Mouse (Mus musculus): ENCODE results near the gene Pias4.

Gene Pias4

DNA sequence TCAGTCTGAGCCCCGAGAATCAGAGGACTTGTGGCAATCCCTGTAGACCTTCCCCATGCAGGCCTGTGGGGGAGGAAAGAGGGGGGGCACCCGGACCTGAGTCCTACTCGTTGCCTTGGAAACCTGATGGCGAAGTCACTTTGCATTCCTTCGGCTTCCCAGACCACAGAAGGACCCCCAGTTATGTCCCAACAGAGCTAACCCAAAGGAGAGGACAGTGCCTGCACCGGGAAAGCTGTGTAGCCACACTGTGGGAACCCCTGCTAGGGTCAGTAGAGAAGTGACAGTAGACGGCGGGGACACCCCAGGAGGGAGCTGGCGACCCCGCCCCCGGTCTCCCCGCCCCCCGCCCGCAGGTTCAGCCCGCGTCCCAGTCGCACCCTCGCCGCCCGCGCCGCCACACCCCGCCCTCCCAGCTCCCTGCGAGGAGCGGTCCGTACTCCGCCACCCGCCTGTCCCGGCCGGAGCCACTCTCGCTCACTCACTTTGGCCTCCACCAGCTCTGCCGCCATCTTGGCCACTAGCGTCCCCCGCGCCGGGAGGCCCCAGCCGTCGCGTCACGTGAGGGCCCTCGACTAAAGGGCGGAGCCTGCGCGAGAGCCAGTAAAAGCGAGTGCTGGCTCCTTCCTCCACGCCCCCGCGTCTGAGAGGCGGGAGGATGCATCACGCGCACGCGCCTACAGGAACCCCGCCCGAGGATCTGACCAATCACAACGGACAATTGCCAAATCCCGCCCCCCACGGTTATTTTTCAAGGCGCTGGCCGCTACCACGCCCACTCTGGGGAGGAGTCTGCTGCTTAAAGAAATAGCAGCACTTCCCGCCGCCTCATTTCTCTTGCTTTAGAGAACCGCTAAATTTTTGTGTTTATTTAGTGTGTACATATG lies at the start of gene Pias4:
TSS of gene Pias4 (minus strand) at position 724 of the 887 bp plus-strand sequence.
- DNase-seq = peak; percentile 100

DNA sequence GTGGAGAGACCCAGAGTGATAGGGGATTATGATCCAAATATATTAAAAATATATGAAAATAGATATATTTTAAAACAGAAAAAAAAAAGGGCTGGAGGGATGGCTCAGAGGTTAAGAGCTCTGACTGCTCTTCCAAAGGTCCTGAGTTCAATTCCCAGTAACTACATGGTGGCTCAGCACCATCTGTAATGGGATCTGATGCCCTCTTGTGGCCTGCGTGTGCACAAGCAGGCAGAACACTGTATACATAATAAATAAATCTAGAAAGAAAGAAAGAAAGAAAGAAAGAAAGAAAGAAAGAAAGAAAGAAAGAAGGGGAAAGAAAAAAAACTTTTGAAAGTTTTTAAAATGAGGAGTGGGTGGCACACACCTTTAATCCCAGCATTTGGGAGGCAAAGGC lies 49.5 kb upstream of the Pias4 start:
- peak; percentile 71 for DNase-seq

DNA sequence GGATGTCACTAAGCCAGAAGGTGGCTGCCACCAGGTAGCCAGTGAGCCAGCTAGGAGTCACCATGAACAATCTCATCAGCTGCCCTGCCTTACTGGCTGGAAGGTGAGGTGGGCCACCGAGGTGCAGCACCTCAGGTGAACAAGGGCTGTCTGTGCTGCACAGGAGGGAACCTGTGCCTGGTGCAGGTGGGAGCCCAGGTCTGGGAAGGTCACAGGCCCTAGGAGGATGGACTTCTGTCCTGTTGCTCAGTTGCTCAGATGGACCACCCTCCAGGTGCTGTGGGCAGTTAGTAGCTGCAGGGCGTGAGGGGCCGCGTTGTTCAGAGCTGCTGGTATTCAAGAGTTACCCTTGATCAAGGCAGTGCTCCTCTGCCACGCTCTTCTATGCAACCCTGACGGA lies 49.1 kb upstream of the Pias4 start:
- no peak for DNase-seq

DNA sequence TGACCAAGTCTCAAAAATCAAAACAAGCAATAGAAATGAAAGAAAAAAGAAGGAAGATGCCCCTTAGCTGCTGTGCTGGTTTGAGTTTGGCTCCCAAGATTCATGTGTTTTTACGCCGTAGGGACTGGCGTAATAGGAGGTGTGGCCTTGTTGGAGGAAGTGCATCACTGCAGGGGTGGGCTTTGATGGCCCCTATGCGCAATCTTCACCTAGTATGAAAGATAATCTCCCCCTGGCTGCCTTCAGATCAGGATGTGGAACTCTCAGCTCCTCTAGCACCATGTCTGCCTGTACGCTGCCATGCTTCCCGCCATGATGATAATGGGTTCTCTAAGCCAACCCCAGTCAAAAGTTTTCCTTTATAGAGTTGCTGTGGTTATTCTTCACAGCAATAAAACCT lies 48.5 kb upstream of the Pias4 start:
- no peak for DNase-seq

DNA sequence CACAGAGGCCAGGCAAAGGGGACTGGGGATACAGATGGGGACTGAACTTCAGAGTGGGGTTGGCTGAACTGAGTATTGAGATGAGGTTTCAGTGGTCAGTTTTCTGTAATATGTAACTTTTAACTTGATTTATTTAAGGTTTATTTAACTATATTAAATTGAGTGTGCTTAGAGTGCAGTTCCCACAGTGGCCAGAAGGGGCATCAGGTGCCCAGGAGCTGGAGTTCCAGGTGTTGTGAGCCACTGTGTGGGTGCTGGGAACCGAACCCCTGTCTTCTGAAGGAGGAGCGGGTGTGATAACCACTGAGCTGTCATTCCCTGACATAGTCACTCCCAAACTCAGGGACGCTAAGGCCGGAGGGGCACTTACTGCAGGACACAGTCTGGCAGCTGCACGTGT lies 42.4 kb upstream of the Pias4 start:
- DNase-seq = peak; percentile 47

DNA sequence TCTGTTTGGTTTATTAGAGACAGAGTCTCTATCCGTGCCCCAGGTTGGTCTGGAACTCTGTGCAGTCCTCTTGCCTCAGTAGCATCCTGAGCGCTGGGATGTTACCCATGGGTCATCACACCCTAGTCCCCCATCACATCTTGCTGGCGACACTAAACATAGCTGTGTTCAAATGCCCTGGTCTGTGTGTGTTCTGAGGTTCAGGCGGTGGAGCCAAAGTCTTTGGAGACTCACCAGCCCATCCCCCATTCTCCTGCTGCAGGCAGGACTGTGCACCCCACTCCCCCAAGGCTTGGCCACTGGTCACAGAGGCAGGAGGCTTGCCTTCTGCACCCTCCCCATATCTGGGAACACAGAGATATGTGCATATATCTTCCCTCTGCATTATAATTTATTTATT lies 36.4 kb upstream of the Pias4 start:
- no peak for DNase-seq

DNA sequence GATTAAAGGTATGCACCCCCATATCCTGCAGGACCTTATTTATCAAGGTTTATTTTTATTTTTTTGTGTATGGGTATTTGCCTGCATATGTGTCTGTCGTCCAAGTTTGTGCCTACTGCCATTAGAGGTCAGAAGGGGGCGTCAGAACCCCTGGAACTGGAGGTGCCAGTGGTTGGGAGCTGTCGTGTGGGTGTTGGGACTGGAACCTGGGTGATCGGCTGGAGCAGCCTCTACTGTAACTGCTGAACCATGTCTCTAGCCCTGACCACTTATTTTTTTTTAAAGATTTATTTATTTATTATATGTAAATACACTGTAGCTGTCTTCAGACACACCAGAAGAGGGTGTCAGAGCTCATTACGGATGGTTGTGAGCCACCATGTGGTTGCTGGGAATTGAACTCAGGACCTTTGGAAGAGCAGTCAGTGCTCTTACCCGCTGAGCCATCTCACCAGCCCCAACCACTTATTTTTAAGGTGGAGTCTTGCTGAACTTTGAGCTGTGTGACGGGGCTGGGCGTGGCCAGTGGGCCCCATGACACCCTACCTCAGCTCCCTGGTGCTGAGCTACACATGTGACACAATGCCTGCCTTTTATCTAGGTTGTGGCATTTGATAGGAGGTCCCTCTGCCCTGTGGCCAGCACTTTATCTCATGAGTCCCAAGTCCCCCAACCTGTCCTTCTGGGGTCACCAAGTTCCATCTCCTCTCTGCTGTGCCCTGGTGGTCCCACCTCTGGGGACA lies 35.4 kb upstream of the Pias4 start:
- no peak for DNase-seq

DNA sequence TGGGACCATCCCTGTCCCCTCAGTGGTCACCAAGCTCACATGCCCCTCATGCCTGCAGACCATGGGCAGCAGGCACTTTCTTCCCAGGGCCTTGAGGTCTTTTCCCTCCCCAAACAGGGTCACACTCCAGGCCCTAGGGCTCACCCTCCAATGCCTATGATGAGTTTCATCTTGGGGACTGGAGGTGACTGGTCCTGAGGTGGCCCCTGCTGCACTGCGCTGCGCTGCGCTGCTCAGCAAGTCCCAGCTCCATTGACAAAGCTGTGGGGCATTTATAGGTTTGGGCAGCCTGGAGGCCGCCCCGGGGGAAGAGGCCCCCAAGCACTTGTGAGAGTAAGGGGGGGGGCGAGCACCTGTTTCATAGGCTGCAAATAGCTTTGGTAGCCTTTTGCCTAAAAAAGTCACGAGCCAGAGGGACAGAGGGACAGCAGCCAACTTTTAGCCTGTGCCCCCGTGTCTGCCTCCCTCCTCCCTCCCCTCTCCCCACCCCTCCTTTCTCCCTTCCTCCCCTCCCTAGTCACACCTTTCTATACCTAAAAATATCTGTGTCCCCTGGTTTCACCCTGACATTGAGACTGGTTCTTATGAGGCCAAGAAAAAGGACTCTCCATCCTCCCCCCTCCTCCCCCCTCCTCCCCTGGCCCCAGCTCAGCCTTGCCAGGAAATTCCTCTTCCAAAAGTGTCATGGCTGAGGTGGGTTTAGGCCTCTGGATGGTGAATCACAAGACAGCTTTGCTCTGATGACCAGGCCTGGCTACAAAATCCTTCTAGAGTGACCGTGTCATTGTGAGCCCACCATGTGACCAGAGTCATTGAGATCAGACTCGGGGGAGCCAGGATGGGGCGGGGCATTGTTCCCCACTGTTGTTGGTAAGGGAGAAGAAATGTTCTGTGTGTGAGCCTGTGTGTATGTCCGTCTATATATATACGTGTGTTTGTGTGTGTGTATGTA lies 34.4 kb upstream of the Pias4 start, which contains the start of gene Nmrk2:
TSS of gene Nmrk2 (minus strand) at position 245 of the 952 bp plus-strand sequence.
- no peak for DNase-seq

DNA sequence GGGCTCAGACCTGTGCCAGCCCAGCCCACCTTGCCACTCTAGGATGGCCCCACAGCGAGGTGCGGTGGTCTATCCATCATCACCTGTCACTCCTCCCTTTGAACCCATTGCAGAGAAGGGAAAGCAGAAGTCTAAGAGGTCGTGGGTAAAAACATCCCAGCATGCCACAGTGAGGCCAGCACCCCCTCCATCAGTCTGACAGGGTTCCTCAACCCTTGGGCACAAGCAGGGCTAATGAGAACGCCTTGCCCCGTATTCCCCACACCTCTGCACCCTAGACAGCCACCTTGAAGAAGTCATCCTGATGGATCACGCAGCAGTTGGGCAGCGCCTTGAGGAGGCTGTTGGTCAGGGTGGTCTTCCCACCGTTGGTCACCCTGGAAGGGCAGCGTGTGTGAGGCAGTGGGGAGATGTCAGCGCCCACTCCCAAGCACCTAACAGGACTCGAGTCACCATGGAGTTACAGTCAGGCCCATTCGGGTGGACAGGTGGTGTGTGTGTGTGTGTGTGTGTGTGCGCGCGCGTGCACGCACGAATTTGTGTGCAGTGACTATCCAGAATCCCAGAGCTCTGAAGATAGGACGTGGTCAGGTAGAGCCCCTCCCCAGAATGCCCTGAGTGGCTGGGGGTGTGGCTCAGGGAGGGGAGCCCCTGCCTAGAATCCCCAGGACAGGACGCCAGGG lies 33.0 kb upstream of the Pias4 start:
- no peak for DNase-seq

DNA sequence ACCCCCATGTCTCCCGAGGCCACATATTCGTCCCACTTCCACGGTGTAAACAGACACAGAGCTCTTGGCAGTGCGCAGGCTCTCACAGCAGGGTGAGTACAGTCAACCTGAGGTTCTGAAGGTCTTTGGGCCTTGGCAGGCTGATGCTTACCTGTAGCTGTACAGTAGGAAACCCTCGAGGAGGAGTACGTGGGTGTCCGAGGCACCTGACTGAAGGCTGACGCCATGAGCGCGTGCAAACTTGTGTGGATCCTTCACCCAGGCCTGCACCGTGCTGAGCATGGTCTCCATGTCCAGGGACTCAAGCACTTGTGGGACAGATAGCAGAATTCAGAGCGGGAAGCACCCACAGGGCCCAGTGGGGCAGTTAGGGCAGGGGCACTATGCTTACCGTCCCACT lies 32.4 kb upstream of the Pias4 start:
- no peak for DNase-seq

DNA sequence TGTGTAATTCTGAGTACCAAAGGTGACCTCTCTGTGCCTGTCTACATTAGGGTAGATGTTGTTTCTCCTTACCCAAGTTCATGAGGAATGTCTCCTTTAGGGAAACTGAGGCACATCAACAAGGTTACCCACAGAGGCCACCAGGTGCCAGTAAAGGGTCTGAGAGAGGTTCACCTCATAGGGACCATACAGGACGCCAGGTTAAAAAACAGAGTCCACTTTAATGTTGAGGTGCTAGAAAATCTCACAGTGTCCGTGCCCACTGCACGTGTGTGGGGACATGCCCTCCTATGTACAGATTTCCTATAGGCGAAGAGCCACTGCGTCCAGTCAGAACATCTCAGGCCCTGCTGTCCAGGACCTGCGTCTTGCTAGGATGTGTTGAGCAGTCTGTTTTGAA lies 31.3 kb upstream of the Pias4 start:
- no peak for DNase-seq

DNA sequence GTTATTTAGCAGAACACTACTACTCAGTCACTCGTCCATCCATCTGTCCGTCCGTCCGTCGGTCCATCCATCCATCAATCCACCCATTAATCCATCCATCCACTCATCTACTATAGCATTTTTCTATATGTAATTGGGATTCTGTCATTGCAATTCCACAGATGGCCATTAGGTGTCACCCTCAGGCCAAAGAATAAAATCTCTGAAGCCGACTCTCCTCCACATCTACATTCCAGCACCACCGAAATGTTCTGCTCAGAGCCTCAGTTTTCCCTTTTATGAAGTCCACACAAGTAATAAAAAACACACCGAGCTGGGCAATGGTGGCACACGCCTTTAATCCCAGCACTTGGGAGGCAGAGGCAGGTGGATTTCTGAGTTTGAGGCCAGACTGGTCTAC lies 30.5 kb upstream of the Pias4 start:
- DNase-seq = peak; percentile 76

DNA sequence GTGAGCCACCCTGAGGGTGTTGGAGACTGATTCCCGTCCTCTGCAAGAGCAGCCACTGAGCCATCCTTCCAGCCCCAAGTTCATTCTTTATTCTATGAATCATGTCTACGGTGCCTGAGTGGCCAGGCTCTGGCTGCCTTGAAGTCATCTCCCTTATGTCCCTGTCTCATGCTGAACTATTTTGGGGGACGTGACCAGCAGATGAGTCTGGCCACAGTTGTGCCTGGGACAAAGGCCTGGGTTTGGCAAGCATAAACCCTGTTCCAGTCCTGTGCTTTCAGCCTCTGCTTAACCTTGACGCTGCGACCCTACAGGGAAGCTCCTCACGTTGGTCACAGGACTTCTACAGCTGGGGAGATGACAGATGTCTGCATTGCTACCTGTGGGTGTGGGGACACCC lies 29.6 kb upstream of the Pias4 start:
- DNase-seq = no peak

DNA sequence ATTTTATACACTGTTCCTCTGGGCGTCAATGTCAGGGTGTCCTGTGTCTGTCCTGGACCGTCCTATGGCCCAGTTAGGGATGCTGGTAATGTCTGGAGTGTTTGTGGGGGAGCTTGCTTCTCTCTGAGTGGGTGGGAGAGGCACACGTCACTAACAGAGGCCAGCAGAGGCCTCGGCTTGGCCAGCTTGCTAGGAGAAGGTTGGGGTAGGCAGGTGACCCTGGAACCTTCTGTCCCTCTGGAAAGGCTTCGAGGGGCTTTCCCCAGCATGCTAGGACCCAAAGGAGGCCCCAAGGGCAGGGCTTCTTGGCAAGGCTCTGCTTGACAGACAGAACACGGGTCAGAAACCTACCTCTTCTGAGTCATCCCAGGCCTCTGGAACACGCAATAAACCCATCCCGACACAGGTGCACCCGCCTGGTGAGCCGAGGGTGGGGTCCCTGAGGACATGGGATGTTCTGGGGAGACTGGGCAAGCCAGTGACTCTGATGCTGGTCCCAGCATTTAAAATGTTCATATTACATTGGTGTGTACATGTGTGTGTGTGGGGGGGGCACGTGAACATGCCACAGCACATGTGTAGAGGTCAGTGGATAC lies 28.8 kb upstream of the Pias4 start:
- no peak for DNase-seq

DNA sequence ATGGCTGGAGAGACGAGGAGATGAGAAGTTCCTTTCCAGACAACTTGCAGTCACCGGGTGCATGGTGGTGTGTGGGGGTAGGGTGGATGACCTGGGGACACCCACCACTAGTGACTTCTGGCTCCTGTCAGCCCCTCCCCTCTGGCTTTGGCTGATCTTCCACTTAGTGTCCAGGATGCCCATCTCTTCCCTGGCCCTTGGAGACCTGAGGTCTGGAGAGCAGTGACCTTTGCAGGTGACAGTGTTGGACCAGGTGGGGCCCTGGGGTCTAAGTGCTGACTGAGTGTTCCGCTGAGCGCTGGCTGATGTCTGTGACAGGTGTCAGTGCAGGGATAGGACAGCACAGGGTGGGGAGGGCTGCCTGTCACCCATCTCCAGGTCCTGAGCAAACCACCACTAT lies 27.6 kb upstream of the Pias4 start:
- no peak for DNase-seq

DNA sequence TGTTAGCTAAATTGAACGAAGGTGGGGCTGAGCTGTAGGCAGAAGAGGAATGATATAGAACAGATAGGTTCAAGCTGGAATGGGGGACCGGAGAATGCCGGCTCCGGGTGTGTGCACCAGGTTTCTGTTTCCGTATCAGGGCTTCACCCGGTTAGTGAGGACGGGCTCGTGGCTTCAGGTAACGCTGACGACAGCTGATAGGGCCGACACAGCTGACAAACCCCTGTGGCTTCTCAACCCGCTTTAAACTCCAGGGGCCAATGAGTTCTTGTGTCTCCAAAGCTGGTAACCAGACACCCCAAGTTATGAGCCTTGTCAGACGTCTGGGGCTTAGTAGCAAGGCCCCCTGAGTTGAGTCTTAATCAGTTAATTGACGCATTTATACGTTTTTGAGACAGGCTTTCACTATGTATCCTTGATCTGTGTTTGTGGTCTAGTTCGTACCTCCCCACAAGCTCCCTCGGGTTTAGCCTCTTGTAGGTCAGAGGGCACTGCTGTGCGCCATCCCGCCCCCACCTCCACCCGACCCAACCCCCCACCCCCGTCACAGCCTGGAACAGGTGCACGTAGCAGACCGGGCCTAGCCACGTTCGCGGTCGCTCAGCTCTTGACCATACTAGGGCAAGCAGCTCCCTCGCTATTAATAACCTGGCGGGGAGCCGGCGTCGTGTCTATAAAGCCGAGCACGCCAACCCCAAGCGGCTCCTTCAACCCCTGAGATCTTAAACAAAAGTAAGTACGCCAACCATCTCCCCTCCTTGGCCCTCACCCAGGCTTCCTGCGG lies 26.5 kb upstream of the Pias4 start:
- DNase-seq = peak; percentile 56

DNA sequence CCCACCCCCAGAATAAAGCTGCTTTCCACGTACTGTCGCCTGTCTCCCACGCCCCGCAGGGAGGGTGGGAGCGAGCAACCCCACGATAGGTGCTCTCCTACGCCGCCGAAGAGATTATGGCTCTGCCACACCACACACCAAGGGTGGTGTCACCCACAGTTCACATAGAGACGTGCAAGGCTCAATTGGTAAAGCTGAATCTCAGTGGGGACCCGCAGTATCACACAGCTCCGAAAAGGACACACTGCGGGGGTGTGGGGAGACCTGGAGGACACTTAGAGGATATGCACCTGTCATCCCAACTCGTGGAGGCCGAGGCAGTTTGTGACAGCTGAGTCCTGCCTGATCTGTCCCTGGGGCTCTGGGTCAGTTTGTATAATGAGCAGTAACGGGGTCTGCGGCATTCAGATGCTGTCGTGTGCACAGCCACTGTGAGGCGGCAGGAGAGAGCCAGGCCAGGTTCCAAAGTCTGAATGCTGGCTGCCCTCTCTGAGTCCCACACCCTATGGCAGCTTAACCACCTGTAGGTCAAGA lies 25.3 kb upstream of the Pias4 start:
- no peak for DNase-seq

DNA sequence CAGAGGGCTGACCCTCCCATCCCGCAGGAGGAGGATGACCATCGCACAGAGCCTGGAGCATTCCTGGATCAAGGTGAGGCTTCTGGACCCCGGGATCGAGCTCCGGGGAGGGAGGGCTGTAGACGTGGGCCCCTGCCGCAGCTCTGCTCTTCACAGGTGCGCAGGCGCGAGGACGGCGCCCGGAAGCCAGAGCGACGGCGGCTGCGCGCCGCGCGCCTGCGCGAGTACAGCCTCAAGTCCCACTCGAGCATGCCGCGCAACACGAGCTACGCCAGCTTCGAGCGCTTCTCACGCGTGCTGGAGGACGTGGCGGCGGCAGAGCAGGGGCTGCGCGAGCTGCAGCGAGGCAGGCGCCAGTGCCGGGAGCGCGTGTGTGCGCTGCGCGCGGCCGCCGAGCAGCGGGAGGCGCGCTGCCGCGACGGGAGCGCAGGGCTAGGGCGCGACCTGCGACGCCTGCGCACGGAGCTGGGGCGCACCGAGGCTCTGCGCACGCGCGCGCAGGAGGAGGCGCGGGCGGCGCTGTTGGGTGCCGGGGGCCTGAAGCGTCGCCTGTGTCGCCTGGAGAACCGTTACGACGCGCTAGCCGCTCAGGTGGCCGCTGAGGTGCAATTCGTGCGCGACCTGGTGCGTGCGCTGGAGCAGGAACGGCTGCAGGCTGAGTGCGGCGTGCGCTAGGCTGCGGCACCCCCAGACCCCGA lies 24.7 kb upstream of the Pias4 start:
- peak; percentile 91 for DNase-seq

DNA sequence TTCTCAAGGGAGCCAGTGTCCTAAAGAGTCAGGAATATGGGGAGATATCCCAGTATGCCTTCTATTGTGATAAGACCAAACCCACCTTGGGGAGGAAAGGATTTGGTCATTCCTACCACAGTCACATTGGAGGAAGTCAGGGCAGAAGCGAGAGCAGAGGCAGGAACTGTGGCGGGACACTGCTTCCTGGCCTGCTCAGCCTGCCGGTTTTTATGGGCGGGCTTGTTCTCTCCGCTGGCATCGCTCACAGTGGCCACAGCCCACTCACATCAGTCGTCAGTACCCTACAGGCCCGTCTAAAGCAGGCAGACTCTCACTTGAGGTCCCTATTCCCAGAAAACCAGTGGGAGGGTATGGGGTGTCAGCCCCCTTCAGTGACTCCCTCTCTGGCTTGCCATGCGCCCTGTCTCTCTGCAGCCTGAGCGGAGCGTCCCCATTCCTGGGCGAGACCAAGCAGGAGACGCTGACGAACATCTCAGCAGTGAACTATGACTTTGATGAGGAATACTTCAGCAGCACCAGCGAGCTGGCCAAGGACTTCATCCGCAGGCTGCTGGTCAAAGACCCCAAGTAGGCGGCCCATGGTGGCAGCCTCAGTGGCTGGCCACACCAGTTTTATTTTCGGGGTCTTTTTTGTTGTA lies 23.7 kb upstream of the Pias4 start:
- peak; percentile 31 for DNase-seq

DNA sequence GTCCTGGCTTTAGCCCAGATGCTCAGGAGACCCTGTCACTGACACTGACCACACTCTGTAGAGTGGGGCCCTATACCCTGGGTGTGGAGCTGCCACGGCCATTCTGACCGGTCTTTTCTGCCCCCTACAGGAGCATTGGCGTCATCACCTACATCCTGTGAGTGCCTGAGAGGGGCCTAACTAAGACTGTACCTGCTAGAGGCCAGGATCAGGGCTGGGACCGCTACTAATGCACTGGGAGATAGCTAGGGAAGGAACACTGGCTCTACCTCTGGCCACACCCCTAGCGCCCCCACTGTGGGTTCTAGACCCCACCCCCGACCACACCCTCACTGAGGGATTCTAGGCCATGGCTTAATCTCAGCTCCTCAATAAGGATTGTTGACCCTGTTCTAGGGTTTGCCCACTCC lies 23.2 kb upstream of the Pias4 start:
- DNase-seq = peak; percentile 27

All from thymus, postnatal 4 days (tissue).